Mouse (Mus musculus): ENCODE results near the gene Snx17.

DNA sequence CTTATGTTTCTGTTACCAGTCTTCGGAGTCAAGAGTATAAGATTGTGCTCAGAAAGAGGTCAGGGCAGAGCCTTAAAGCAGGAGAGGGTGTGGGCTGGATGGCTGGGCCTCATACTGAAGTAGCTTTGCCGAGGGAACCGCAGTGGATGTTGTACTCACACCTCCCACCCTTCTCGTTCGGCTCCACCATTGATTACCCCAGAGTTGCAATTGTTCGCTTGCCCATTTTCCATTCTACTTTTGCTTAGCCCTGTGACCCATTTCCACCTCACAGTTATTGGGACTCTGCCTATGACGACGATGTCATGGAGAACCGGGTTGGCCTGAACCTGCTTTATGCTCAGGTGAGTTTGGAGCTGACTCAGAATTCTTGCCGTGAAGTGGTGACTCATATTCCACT lies 3.2 kb downstream of the Snx17 start:
- TF ChIP-seq CTCF (IDR thresholded peaks at IDR 0.05; ENCODE audit: extremely low read depth, insufficient read depth, insufficient read length, insufficient replicate concordance): no peak
- TF ChIP-seq POLR2A (IDR thresholded peaks at IDR 0.05; ENCODE audit: low read depth, low read length): no peak
